Mouse (Mus musculus): Measurements from ENCODE around the gene Epas1. TPM values are rescaled to one million over a fixed set of nuclear protein-coding genes. Genes with fewer than 3 reads are reported as not detected.

The Epas1 gene
- polyA plus RNA-seq, 1 experiment from 2014 or later, result 12.6 TPM

GRCm38 (mm10) chr17:86726480-86726879, 27.0 kb upstream of the Epas1 start:
- Histone ChIP-seq H3K4me2 (replicated peaks) (no peak overlapping the region), H3K36me3 (replicated peaks; ENCODE audit: control insufficient read depth, insufficient read depth) (no peaks in the 10 kb centered on the region), H3K9me3 (ENCODE audit: control insufficient read depth, low read length) (no peaks in the 10 kb centered on the region), H3K27ac (no peak overlapping the region), H3K9ac (no peak overlapping the region), H3K4me3 (replicated peaks; ENCODE audit: low read length) (no peak overlapping the region), H3K4me1 (replicated peaks; ENCODE audit: control insufficient read depth, insufficient read depth, low read length) (no peaks in the 10 kb centered on the region), H3K27me3 (ENCODE audit: control insufficient read depth, insufficient read depth, low read length) (no peaks in the 10 kb centered on the region)
- DNase-seq (ENCODE audit: low spot score), result no peak
- 80% methylated on average over 7 of the region's 7 CpGs for WGBS
- no peak for ATAC-seq (ENCODE audit: low FRiP score)

GRCm38 (mm10) chr17:86727031-86727430, 26.5 kb upstream of the Epas1 start:
- Histone ChIP-seq H3K27ac (no peak overlapping the region), H3K9ac (no peak overlapping the region), H3K4me3 (replicated peaks; ENCODE audit: low read length) (no peak overlapping the region), H3K4me2 (replicated peaks) (no peak overlapping the region), H3K9me3 (ENCODE audit: control insufficient read depth, low read length) (no peaks in the 10 kb centered on the region), H3K36me3 (replicated peaks; ENCODE audit: control insufficient read depth, insufficient read depth) (no peaks in the 10 kb centered on the region), H3K27me3 (ENCODE audit: control insufficient read depth, insufficient read depth, low read length) (no peaks in the 10 kb centered on the region), H3K4me1 (replicated peaks; ENCODE audit: control insufficient read depth, insufficient read depth, low read length) (no peaks in the 10 kb centered on the region)
- no peak for DNase-seq (ENCODE audit: low spot score)
- ATAC-seq (ENCODE audit: low FRiP score), result no peak
- WGBS, result 89% methylated on average over 7 of the region's 7 CpGs

- H3K27me3 ChIP-seq (ENCODE audit: control insufficient read depth, insufficient read depth, low read length), result no peaks in the 10 kb centered on the region
- no peaks in the 10 kb centered on the region for H3K36me3 ChIP-seq (replicated peaks; ENCODE audit: control insufficient read depth, insufficient read depth)
- H3K27ac ChIP-seq, result no peak overlapping the region
- ATAC-seq (ENCODE audit: low FRiP score) (no peak), DNase-seq (ENCODE audit: low spot score) (no peak)
- no peak overlapping the region for H3K4me3 ChIP-seq (replicated peaks; ENCODE audit: low read length)
- 87% methylated on average over 6 of the region's 6 CpGs for WGBS
- H3K9ac ChIP-seq, result no peak overlapping the region
- H3K4me2 ChIP-seq (replicated peaks), result no peak overlapping the region
- no peaks in the 10 kb centered on the region for H3K4me1 ChIP-seq (replicated peaks; ENCODE audit: control insufficient read depth, insufficient read depth, low read length)
- no peaks in the 10 kb centered on the region for H3K9me3 ChIP-seq (ENCODE audit: control insufficient read depth, low read length)
These were observed 22.2 kb upstream of the Epas1 start for GRCm38 (mm10) chr17:86731273-86731672.

GRCm38 (mm10) chr17:86732024-86732423, 21.5 kb upstream of the Epas1 start:
- H3K4me3 ChIP-seq (replicated peaks; ENCODE audit: low read length), result no peak overlapping the region
- ATAC-seq (ENCODE audit: low FRiP score), result peak; percentile 65; the same call in 1 of the 2 replicates
- H3K4me2 ChIP-seq (replicated peaks), result no peak overlapping the region
- 2% methylated on average over 11 of the region's 11 CpGs for WGBS
- no peak overlapping the region for H3K9ac ChIP-seq
- H3K36me3 ChIP-seq (replicated peaks; ENCODE audit: control insufficient read depth, insufficient read depth), result no peaks in the 10 kb centered on the region
- no peak overlapping the region for H3K27ac ChIP-seq
- DNase-seq (ENCODE audit: low spot score), result no peak
- H3K27me3 ChIP-seq (ENCODE audit: control insufficient read depth, insufficient read depth, low read length), result no peaks in the 10 kb centered on the region
- H3K4me1 ChIP-seq (replicated peaks; ENCODE audit: control insufficient read depth, insufficient read depth, low read length), result no peaks in the 10 kb centered on the region
- no peaks in the 10 kb centered on the region for H3K9me3 ChIP-seq (ENCODE audit: control insufficient read depth, low read length)

- Histone ChIP-seq H3K4me3 (replicated peaks; ENCODE audit: low read length) (no peak overlapping the region), H3K36me3 (replicated peaks; ENCODE audit: control insufficient read depth, insufficient read depth) (no peaks in the 10 kb centered on the region), H3K4me2 (replicated peaks) (no peak overlapping the region), H3K27ac (no peak overlapping the region), H3K4me1 (replicated peaks; ENCODE audit: control insufficient read depth, insufficient read depth, low read length) (no peaks in the 10 kb centered on the region), H3K9me3 (ENCODE audit: control insufficient read depth, low read length) (no peaks in the 10 kb centered on the region), H3K9ac (no peak overlapping the region), H3K27me3 (ENCODE audit: control insufficient read depth, insufficient read depth, low read length) (no peaks in the 10 kb centered on the region)
- 87% methylated on average over 1 of the region's 1 CpGs for WGBS
- no peak for ATAC-seq (ENCODE audit: low FRiP score)
- DNase-seq (ENCODE audit: low spot score), result no peak
These were observed 21.0 kb upstream of the Epas1 start for GRCm38 (mm10) chr17:86732522-86732921.

- no peak overlapping the region for H3K4me3 ChIP-seq (replicated peaks; ENCODE audit: low read length)
- WGBS, result 86% methylated on average over 4 of the region's 4 CpGs
- no peak overlapping the region for H3K4me2 ChIP-seq (replicated peaks)
- H3K4me1 ChIP-seq (replicated peaks; ENCODE audit: control insufficient read depth, insufficient read depth, low read length), result no peaks in the 10 kb centered on the region
- H3K9me3 ChIP-seq (ENCODE audit: control insufficient read depth, low read length), result no peaks in the 10 kb centered on the region
- no peak overlapping the region for H3K27ac ChIP-seq
- no peak for DNase-seq (ENCODE audit: low spot score)
- no peak overlapping the region for H3K9ac ChIP-seq
- no peaks in the 10 kb centered on the region for H3K27me3 ChIP-seq (ENCODE audit: control insufficient read depth, insufficient read depth, low read length)
- no peak for ATAC-seq (ENCODE audit: low FRiP score)
- H3K36me3 ChIP-seq (replicated peaks; ENCODE audit: control insufficient read depth, insufficient read depth), result no peaks in the 10 kb centered on the region
These were observed 19.9 kb upstream of the Epas1 start for GRCm38 (mm10) chr17:86733644-86734043.

- Histone ChIP-seq H3K9me3 (ENCODE audit: control insufficient read depth, low read length) (no peaks in the 10 kb centered on the region), H3K4me1 (replicated peaks; ENCODE audit: control insufficient read depth, insufficient read depth, low read length) (no peaks in the 10 kb centered on the region), H3K4me3 (replicated peaks; ENCODE audit: low read length) (no peak overlapping the region), H3K9ac (no peak overlapping the region), H3K36me3 (replicated peaks; ENCODE audit: control insufficient read depth, insufficient read depth) (no peaks in the 10 kb centered on the region), H3K4me2 (replicated peaks) (no peak overlapping the region), H3K27me3 (ENCODE audit: control insufficient read depth, insufficient read depth, low read length) (no peaks in the 10 kb centered on the region), H3K27ac (no peak overlapping the region)
- no peak for ATAC-seq (ENCODE audit: low FRiP score)
- DNase-seq (ENCODE audit: low spot score), result no peak
- WGBS, result 85% methylated on average over 6 of the region's 6 CpGs
These were observed 15.0 kb upstream of the Epas1 start for GRCm38 (mm10) chr17:86738477-86738876.

GRCm38 (mm10) chr17:86743351-86743941, 10.1 kb upstream of the Epas1 start:
- no peaks in the 10 kb centered on the region for H3K36me3 ChIP-seq (replicated peaks; ENCODE audit: control insufficient read depth, insufficient read depth)
- ATAC-seq (ENCODE audit: low FRiP score) (no peak), DNase-seq (ENCODE audit: low spot score) (no peak)
- no peak overlapping the region for H3K27ac ChIP-seq
- no peak overlapping the region for H3K9ac ChIP-seq
- 91% methylated on average over 7 of the region's 7 CpGs for WGBS
- H3K9me3 ChIP-seq (ENCODE audit: control insufficient read depth, low read length), result no peaks in the 10 kb centered on the region
- no peak overlapping the region for H3K4me2 ChIP-seq (replicated peaks)
- no peaks in the 10 kb centered on the region for H3K27me3 ChIP-seq (ENCODE audit: control insufficient read depth, insufficient read depth, low read length)
- H3K4me1 ChIP-seq (replicated peaks; ENCODE audit: control insufficient read depth, insufficient read depth, low read length), result no peaks in the 10 kb centered on the region
- H3K4me3 ChIP-seq (replicated peaks; ENCODE audit: low read length), result no peak overlapping the region

GRCm38 (mm10) chr17:86744943-86745342, 8.6 kb upstream of the Epas1 start:
- DNase-seq (ENCODE audit: low spot score), result no peak
- Histone ChIP-seq H3K36me3 (replicated peaks; ENCODE audit: control insufficient read depth, insufficient read depth) (no peaks in the 10 kb centered on the region), H3K27ac (no peak overlapping the region), H3K9me3 (ENCODE audit: control insufficient read depth, low read length) (no peaks in the 10 kb centered on the region), H3K27me3 (ENCODE audit: control insufficient read depth, insufficient read depth, low read length) (no peaks in the 10 kb centered on the region), H3K4me2 (replicated peaks) (no peak overlapping the region), H3K4me3 (replicated peaks; ENCODE audit: low read length) (no peak overlapping the region), H3K4me1 (replicated peaks; ENCODE audit: control insufficient read depth, insufficient read depth, low read length) (no peaks in the 10 kb centered on the region), H3K9ac (no peak overlapping the region)
- 31% methylated on average over 6 of the region's 6 CpGs for WGBS
- no peak for ATAC-seq (ENCODE audit: low FRiP score)

GRCm38 (mm10) chr17:86751373-86751871, 2.1 kb upstream of the Epas1 start:
- no peak overlapping the region for H3K27ac ChIP-seq
- H3K9me3 ChIP-seq (ENCODE audit: control insufficient read depth, low read length), result no peaks in the 10 kb centered on the region
- DNase-seq (ENCODE audit: low spot score), result no peak
- no peak overlapping the region for H3K4me2 ChIP-seq (replicated peaks)
- peaks cover 58% of the 10 kb centered on the region for H3K27me3 ChIP-seq (ENCODE audit: control insufficient read depth, insufficient read depth, low read length)
- H3K4me1 ChIP-seq (replicated peaks; ENCODE audit: control insufficient read depth, insufficient read depth, low read length), result peaks cover 21% of the 10 kb centered on the region
- H3K4me3 ChIP-seq (replicated peaks; ENCODE audit: low read length), result no peak overlapping the region
- WGBS, result 68% methylated on average over 10 of the region's 10 CpGs
- no peaks in the 10 kb centered on the region for H3K36me3 ChIP-seq (replicated peaks; ENCODE audit: control insufficient read depth, insufficient read depth)
- no peak overlapping the region for H3K9ac ChIP-seq
- ATAC-seq (ENCODE audit: low FRiP score), result no peak
